Mouse (Mus musculus) lung, adult 2 months (tissue): ENCODE data around the gene Zdhhc9. TPM values are rescaled to one million over a fixed set of nuclear protein-coding genes. Genes with fewer than 3 reads are reported as not detected.

Experiments
- DNase-seq: peaks from one replicate; pipeline ENCODE4 v3.0.0; 2022
- H3K4me1 ChIP-seq: fragments of 200-500 bp; 2 replicates; pipeline ENCODE4 v1.6.1; 2011; ENCODE audit warnings: low read length; ENCODE audit not compliant: control insufficient read depth, insufficient read depth
- H3K4me3 ChIP-seq: fragments of 200-500 bp; replicated peaks from 2 replicates; pipeline ENCODE3; 2011; ENCODE audit warnings: low read depth, mild to moderate bottlenecking, control low read depth, low read length; ENCODE audit errors: extremely low read depth
- CTCF ChIP-seq: fragments of 200-500 bp; IDR thresholded peaks from 2 replicates; pipeline ENCODE4 v1.5.1; 2011; ENCODE audit warnings: mild to moderate bottlenecking, low read length, control low read depth; ENCODE audit not compliant: insufficient read depth
- POLR2A ChIP-seq: fragments of 200-500 bp; IDR thresholded peaks from 2 replicates; pipeline ENCODE4 v1.6.1; 2011; ENCODE audit warnings: low read depth, mild to moderate bottlenecking, control low read depth, low read length, borderline replicate concordance; ENCODE audit errors: extremely low read depth
- WGBS: fragments of 180-500 bp; shearing (Covaris S2); methylation state at CpG from one replicate; pipeline ENCODE4 v1.1.7; 2018; 5-methylcytosine and 5-hydroxymethylcytosine counted together
- polyA plus RNA-seq: library from polyadenylated mRNA; depleted of rRNA; stranded (reverse); fragments of >200 nt; gene quantifications from 2 replicates; pipeline ENCODE4 v1.2.3, GENCODE M21; 2012

The Zdhhc9 gene
- polyA plus RNA-seq, 1 experiment, result 31.0 TPM

- 70% methylated on average over 7 of the region's 7 CpGs for WGBS
- Histone ChIP-seq H3K4me1 (no peaks in the 10 kb centered on the region; the same call in none of the 2 replicates), H3K4me3 (no peak overlapping the region)
- DNase-seq, result no peak
- no peak for TF ChIP-seq CTCF
These were observed 56.6 kb downstream of the Zdhhc9 start for GRCm38 (mm10) chrX:48152106-48152505.

- Histone ChIP-seq H3K4me3 (peak overlapping the region; percentile 34), H3K4me1 (no peaks in the 10 kb centered on the region; the same call in 1 of the 2 replicates)
- 77% methylated on average over 7 of the region's 7 CpGs for WGBS
- no peak for DNase-seq
- TF ChIP-seq POLR2A (peak; percentile 19; the same call in 1 of the 2 replicates), CTCF (no peak)
These were observed 60.9 kb downstream of the Zdhhc9 start for GRCm38 (mm10) chrX:48147741-48148186.

GRCm38 (mm10) chrX:48147226-48147625 is 61.5 kb downstream of the Zdhhc9 start:
- DNase-seq, result no peak
- H3K4me1 ChIP-seq, result no peaks in the 10 kb centered on the region; the same call in 1 of the 2 replicates
- TF ChIP-seq CTCF, result no peak
- no peak for TF ChIP-seq POLR2A
- peak overlapping the region; percentile 34 for H3K4me3 ChIP-seq
- 81% methylated on average over 2 of the region's 2 CpGs for WGBS

GRCm38 (mm10) chrX:48146262-48146661 is 62.4 kb downstream of the Zdhhc9 start, which contains the start of gene Sash3:
Gene Sash3 (plus strand): TSS chrX:48146436.
- no peak for DNase-seq
- H3K4me3 ChIP-seq, result peak within 1 kb of the TSS; percentile 25
- TF ChIP-seq POLR2A, result no peak
- TF ChIP-seq CTCF, result no peak
- H3K4me1 ChIP-seq, result no peaks in the 10 kb centered on the region; the same call in 1 of the 2 replicates
- 64% methylated on average over 4 of the region's 4 CpGs for WGBS

GRCm38 (mm10) chrX:48143415-48144335 is 65.0 kb downstream of the Zdhhc9 start:
- DNase-seq, result peak; percentile 12
- TF ChIP-seq POLR2A, result peak; percentile 28; the same call in 1 of the 2 replicates
- TF ChIP-seq CTCF, result no peak
- Histone ChIP-seq H3K4me1 (no peaks in the 10 kb centered on the region; the same call in 1 of the 2 replicates), H3K4me3 (peak overlapping the region; percentile 68)
- 44% methylated on average over 26 of the region's 26 CpGs for WGBS

GRCm38 (mm10) chrX:48141481-48141880 is 67.2 kb downstream of the Zdhhc9 start:
- 69% methylated on average over 6 of the region's 6 CpGs for WGBS
- H3K4me1 ChIP-seq, result no peaks in the 10 kb centered on the region; the same call in 1 of the 2 replicates
- TF ChIP-seq CTCF (no peak), POLR2A (no peak)
- H3K4me3 ChIP-seq, result no peak overlapping the region
- no peak for DNase-seq

GRCm38 (mm10) chrX:48140286-48140877 is 68.3 kb downstream of the Zdhhc9 start:
- Histone ChIP-seq H3K4me3 (no peak overlapping the region), H3K4me1 (no peaks in the 10 kb centered on the region; the same call in 1 of the 2 replicates)
- no peak for TF ChIP-seq CTCF
- no peak for TF ChIP-seq POLR2A
- 30% methylated on average over 3 of the region's 3 CpGs for WGBS
- no peak for DNase-seq

- WGBS, result 50% methylated on average over 14 of the region's 14 CpGs
- Histone ChIP-seq H3K4me1 (no peaks in the 10 kb centered on the region; the same call in 1 of the 2 replicates), H3K4me3 (no peak overlapping the region)
- no peak for TF ChIP-seq POLR2A
- DNase-seq, result no peak
These were observed 69.1 kb downstream of the Zdhhc9 start for GRCm38 (mm10) chrX:48139368-48140285.

- no peak overlapping the region for H3K4me3 ChIP-seq
- no peak for TF ChIP-seq CTCF
- no peak for DNase-seq
- WGBS, result 54% methylated on average over 7 of the region's 7 CpGs
- no peaks in the 10 kb centered on the region; the same call in 1 of the 2 replicates for H3K4me1 ChIP-seq
These were observed 70.0 kb downstream of the Zdhhc9 start for GRCm38 (mm10) chrX:48138539-48139275.
